Mouse (Mus musculus): ENCODE data around the gene Akr1b8. TPM values are rescaled to one million over a fixed set of nuclear protein-coding genes. Genes with fewer than 3 reads are reported as not detected.
A peak's percentile ranks its signal among the peaks of the same experiment; 100 is the strongest.
"Not testable (repeated sequence)": the region's sequence is repeated elsewhere in the genome, so short reads cannot be mapped to it uniquely, and the experiment has no call there.

Gene Akr1b8
- 1 to 10 TPM; 1.7 to 2.2 TPM for total RNA-seq (2021)
- long read RNA-seq, experiment 1, partial matches to known transcripts: 0 of 2 reads
- long read RNA-seq, experiment 1, other reads (novel, unspliced or antisense): 0 of 2 reads
- long read RNA-seq, experiment 2, partial matches to known transcripts: 0 of 2 reads
- long read RNA-seq, experiment 2, other reads (novel, unspliced or antisense): 0 of 2 reads

DNA sequence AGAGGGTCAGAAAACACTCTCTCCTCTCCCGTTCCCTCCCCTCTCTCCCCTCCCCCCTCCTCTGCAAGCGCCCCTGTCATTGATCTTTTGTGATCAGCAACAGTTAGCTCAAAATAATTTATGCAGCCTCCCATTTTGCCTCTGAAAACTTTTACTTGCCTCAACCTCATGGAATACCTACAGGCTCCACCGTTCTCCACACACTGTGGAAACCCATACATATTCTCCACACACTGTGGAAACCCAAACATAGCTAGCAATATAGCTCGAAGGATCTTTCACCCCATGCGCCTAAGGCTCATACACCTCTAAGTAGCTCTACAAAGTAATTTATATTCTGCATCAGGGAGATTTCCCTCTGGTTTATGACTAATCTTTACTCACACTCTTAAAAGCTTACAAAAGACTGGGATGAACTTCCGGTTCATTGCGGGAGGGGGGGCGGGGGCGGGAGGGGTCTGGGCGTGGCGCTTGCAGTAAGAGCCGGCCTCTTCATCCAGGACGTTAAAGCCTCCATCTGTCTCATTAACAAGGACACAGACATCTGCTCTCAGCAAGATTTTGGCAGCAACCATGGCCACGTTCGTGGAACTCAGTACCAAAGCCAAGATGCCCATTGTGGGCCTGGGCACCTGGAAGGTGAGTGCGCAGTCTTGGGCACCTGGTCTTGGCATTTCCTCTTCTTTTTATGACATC, at the start of gene Akr1b8:
Gene Akr1b8 (plus strand): TSS at position 462 of the 696 bp plus-strand sequence.
- DNase-seq: peak in 1 of 2 experiments; percentile 27
- intact Hi-C loops (cut with DNase I): no loop called here

GRCm38 (mm10) chr6:34304675-34305241, 49.2 kb upstream of the Akr1b8 start:
- intact Hi-C loops (cut with DNase I): no loop called here
- DNase-seq: peak; percentile 16 to 37

- intact Hi-C loops (cut with DNase I): no loop called here
- DNase-seq: no peak
These were observed 47.1 kb upstream of the Akr1b8 start for GRCm38 (mm10) chr6:34306797-34307196.

DNA sequence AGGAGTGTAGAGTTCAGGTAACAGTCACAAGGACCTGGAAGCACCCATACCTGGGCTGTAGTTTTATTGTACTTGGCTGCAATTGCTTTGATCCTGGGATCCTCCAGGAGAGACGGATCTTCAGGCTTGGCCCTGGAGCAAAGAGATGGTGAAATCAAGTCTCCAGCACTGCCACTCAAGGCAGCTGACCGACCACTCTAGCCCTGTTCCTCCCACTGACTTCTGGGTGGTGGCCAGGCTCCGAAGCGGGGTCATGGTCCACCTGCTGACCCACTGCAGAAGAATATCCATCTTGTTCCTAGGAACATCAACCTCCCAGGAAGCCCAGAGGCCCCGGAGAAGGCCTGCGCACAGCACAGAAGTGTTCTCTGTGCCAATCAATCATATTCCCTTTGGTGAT, 44.4 kb upstream of the Akr1b8 start:
- DNase-seq: no peak
- intact Hi-C loops (cut with DNase I): no loop called here

DNA sequence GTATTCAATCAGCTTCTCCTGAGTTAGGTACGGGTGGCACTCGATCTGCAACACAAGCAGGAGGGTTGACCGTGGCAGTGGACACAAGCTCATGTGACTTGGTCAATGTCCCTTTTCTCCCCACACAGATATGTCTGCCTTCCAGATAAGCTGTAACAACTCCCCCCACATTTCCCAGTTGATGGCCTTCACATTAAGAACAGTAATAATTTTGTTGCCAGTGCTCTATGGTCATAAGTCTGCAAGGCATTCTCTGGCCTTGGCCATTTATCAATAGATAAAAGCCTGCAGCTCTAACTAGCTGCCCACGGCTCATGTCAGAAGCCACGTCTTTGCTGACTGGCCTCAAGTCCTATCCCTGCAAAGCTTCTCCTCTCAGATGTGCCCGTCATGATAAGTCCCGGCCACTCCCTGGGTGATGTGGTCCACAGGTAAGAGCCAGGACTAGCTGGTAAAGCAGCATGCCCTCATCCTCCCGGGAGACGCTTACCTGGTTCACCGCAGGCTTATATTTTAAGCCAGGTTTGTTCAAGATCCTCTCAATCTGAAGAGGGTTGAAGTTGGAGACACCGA, 43.8 kb upstream of the Akr1b8 start:
- no peak for DNase-seq
- intact Hi-C loops (cut with DNase I): no loop called here

DNA sequence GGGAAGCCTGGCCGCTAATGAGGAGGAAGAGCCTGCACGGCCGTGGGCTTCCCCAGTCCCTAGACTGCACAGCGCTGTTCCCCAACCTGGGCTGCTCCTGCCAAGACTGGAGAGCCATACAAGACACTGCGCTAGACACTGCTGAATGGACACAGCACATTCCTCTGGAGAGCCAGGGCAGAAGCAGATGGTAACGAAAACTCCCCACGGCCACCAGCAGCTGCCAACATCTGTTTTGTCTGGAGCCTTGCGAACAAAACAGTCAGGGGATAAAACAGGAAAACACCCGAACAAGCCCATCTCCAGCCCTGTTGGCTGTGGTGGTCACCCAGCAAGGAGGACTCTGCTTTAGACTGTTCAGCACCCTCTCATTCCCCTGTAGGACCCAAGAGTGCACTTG, 40.5 kb upstream of the Akr1b8 start:
- intact Hi-C loops (cut with DNase I): no loop called here
- no peak for DNase-seq

- peak; percentile 36 to 45 for DNase-seq
- intact Hi-C loops (cut with DNase I): no loop called here
These were observed 40.0 kb upstream of the Akr1b8 start for GRCm38 (mm10) chr6:34313921-34314320.

GRCm38 (mm10) chr6:34316854-34317771, 36.8 kb upstream of the Akr1b8 start, which contains the start of gene Akr1b3:
Gene Akr1b3, minus strand, starts transcription at chr6:34317478.
- intact Hi-C loops (cut with DNase I): no loop called here

GRCm38 (mm10) chr6:34318172-34318571, 35.7 kb upstream of the Akr1b8 start:
- intact Hi-C loops (cut with DNase I): no loop called here
- DNase-seq: no peak

More at GRCm38 (mm10) chr6:34316854-34317771, 36.8 kb upstream of the Akr1b8 start, which contains the start of gene Akr1b3:
- peak; percentile 76 to 84 for DNase-seq

GRCm38 (mm10) chr6:34318636-34319035, 35.3 kb upstream of the Akr1b8 start:
- intact Hi-C loops (cut with DNase I): no loop called here
- DNase-seq: no peak

DNA sequence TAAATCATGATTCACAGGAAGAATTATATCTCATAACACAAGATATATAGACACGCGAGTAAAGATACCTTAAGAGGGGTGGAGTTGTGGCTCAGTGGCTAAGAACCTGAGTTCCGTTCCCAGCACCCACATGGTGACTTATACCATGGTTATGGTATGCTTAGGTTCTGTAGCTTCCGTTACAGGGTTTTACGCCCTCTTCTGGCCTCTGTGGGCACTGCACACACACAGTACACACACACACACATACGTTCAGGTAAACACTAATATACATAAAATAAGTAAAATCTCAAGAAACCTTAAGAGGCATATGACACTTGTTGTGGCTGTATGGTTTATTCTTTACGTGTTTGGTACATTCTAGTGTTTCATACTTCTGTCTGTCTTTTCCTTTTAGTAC, 31.8 kb upstream of the Akr1b8 start:
- intact Hi-C loops (cut with DNase I): no loop called here

GRCm38 (mm10) chr6:34331379-34331778, 22.5 kb upstream of the Akr1b8 start:
- intact Hi-C loops (cut with DNase I): no loop called here
- no peak for DNase-seq

More for the DNA sequence above, 31.8 kb upstream of the Akr1b8 start:
- DNase-seq: no peak

GRCm38 (mm10) chr6:34331804-34332203, 22.1 kb upstream of the Akr1b8 start:
- DNase-seq; intact Hi-C loops (cut with DNase I): not testable (repeated sequence)

DNA sequence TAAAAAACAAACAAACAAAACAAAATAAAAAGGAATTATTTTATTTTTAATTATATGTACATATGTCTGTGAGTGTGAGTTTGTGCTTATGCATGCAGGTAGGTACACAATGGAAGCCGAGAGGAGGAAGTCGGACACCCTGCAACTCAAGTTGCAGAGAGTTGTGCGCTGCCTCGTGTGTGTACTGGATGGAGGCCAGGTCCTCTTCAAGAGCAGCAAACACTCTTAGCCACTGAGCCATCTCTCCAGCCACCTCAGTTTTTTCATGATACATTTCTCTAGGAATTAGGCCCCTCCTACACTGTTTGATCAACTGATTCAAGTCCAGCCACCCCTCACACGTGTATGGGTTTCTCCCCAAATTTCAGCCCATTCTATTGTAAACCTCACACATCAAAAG, 19.2 kb upstream of the Akr1b8 start:
- intact Hi-C loops (cut with DNase I): no loop called here
- no peak for DNase-seq

DNA sequence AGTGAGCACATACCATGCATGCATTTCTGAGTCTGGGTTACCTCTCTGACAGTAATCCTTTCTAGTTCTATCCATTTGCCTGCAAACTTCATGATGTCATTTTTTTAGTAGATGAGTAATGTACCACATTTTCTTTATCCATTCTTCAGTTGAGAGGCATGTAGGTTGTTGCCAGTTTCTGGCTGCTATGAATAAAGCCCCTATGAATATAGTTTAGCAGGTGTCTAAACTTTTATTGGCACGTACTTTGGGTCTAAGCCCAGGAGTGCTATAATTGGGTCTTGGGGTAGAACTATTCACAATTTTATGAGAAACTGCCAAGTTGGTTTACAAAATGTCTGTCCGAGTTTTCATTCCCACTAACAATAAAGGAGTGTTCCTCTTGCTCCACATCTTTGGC, 16.1 kb upstream of the Akr1b8 start:
- DNase-seq: no peak
- intact Hi-C loops (cut with DNase I): no loop called here

GRCm38 (mm10) chr6:34341991-34342390, 11.9 kb upstream of the Akr1b8 start:
- no peak for DNase-seq
- intact Hi-C loops (cut with DNase I): no loop called here

- no peak for DNase-seq
- intact Hi-C loops (cut with DNase I): no loop called here
These were observed 11.4 kb upstream of the Akr1b8 start for GRCm38 (mm10) chr6:34342476-34342875.

DNA sequence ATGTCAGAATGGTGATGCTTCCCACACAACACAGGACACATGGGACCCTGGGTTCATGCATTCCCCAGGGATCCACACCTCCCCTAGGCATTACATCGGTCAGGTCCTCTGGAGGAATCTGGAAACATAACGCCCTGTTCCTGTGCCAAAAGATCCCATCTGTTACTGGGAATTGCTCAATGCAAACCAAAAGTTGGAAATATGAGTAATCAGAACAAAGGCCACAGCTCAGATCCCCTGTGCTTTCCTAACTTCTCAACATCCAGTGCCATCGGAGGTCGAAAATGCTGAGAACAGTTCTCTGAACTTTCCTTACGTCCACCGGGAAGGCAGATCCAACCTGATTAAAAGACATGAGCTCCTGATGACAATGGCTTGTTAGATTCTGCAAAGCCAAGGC, 10.5 kb upstream of the Akr1b8 start:
- intact Hi-C loops (cut with DNase I): no loop called here
- DNase-seq: no peak

GRCm38 (mm10) chr6:34344135-34344850, 9.6 kb upstream of the Akr1b8 start:
- intact Hi-C loops (cut with DNase I): no loop called here

GRCm38 (mm10) chr6:34344935-34345334, 9.0 kb upstream of the Akr1b8 start:
- no peak for DNase-seq
- intact Hi-C loops (cut with DNase I): no loop called here

More at GRCm38 (mm10) chr6:34344135-34344850, 9.6 kb upstream of the Akr1b8 start:
- DNase-seq: no peak

Data from gastrocnemius, postnatal 36 days (tissue).